Mouse (Mus musculus) kidney, adult 2 months (tissue): ENCODE measurements around the gene BC048562. TPM values are rescaled to one million over a fixed set of nuclear protein-coding genes. Genes with fewer than 3 reads are reported as not detected.

Experiments used
- DNase-seq: peaks from one replicate; pipeline ENCODE4 v3.0.0; 2021
- H3K27ac ChIP-seq: fragments of 200-500 bp; 2 replicates; pipeline ENCODE4 v1.5.1; 2012; ENCODE audit warnings: low read depth, low read length, control low read depth, inconsistent platforms; ENCODE audit not compliant: insufficient read depth
- H3K27me3 ChIP-seq: fragments of 200-500 bp; replicated peaks from 2 replicates; pipeline ENCODE4 v1.6.1; 2012; ENCODE audit warnings: mild to moderate bottlenecking, moderate library complexity, low read length, inconsistent platforms; ENCODE audit not compliant: control insufficient read depth, insufficient read depth
- H3K36me3 ChIP-seq: fragments of 200-500 bp; 2 replicates; pipeline ENCODE4 v1.6.1; 2012; ENCODE audit warnings: mild to moderate bottlenecking, moderate library complexity, low read length, inconsistent platforms; ENCODE audit not compliant: control insufficient read depth, insufficient read depth
- H3K4me1 ChIP-seq: fragments of 200-500 bp; 2 replicates; pipeline ENCODE4 v1.6.1; 2011; ENCODE audit warnings: low read length; ENCODE audit not compliant: control insufficient read depth, insufficient read depth
- H3K4me3 ChIP-seq: fragments of 200-500 bp; 2 replicates; pipeline ENCODE4 v1.5.1; 2011; ENCODE audit warnings: mild to moderate bottlenecking, low read depth, low read length, control low read depth; ENCODE audit not compliant: insufficient read depth
- CTCF ChIP-seq: fragments of 200-500 bp; conservative IDR thresholded peaks from 2 replicates; pipeline ENCODE4 v1.5.1; 2011; ENCODE audit warnings: low read depth, mild to moderate bottlenecking, control low read depth, low read length, moderate library complexity, mixed read lengths; ENCODE audit not compliant: insufficient read depth, insufficient read length
- POLR2A ChIP-seq: fragments of 200-500 bp; IDR thresholded peaks from one replicate; pipeline ENCODE4 v1.6.1; 2011; ENCODE audit warnings: low read depth, low read length, control low read depth
- WGBS: fragments of 180-500 bp; shearing (Covaris S2); methylation state at CpG from one replicate; pipeline ENCODE4 v1.1.7; 2018; 5-methylcytosine and 5-hydroxymethylcytosine counted together
- polyA plus RNA-seq: library from polyadenylated mRNA; depleted of rRNA; stranded (reverse); fragments of >200 nt; gene quantifications from 2 replicates; pipeline ENCODE4 v1.2.3, GENCODE M21; 2012

BC048562 gene
- polyA plus RNA-seq, 1 experiment, result not detected

GRCm38 (mm10) chr9:108428384-108428783 lies 7.9 kb upstream of the BC048562 start, which contains the start of gene Ccdc36:
TSS of gene Ccdc36 (minus strand) at chr9:108428484.
- no peak within 1 kb of the TSS for H3K4me3 ChIP-seq
- no peak within 1 kb of the TSS for H3K27ac ChIP-seq
- DNase-seq, result no peak
- no peaks in the 10 kb centered on the region for H3K36me3 ChIP-seq
- H3K4me1 ChIP-seq, result no peaks in the 10 kb centered on the region; the same call in 1 of the 2 replicates
- H3K27me3 ChIP-seq, result no peaks in the 10 kb centered on the region
- no peak for TF ChIP-seq CTCF
- TF ChIP-seq POLR2A, result no peak

DNA sequence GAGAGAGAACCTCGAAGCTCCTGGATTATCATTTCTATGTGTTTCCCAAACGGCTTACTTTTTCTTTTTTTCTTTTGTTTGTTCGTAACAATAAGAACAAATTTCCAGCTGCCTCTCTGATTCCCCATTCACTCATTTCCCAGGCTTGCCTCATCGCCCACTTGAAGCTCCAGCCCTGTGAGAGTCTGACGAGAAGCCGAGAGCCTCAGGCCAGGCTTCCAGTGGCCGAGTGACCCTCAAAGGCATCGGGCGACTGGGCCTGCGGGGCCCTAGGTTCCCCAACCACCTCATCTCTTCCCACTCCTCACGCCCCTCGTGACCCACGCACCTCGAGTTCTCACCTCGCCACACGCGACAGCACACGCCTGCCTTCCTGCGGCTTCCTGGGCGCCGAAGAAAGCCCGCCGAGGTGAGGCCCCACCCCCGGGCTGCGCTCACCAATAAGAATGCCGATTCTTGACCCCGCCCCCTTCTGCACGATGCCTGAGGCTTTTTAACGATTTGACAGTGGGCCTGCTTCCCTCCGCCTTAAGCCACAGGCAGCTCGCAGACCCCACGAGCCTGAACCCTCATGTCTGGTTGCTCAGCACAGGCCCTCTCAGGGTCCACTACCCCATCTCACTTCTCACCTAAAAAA lies 4.7 kb upstream of the BC048562 start:
- Histone ChIP-seq H3K4me1 (no peaks in the 10 kb centered on the region; the same call in 1 of the 2 replicates), H3K27ac (no peak overlapping the region), H3K36me3 (no peaks in the 10 kb centered on the region), H3K27me3 (no peaks in the 10 kb centered on the region), H3K4me3 (no peak overlapping the region)
- WGBS, result 49% methylated on average over 32 of the region's 32 CpGs
- TF ChIP-seq POLR2A (no peak), CTCF (no peak)
- DNase-seq, result no peak

DNA sequence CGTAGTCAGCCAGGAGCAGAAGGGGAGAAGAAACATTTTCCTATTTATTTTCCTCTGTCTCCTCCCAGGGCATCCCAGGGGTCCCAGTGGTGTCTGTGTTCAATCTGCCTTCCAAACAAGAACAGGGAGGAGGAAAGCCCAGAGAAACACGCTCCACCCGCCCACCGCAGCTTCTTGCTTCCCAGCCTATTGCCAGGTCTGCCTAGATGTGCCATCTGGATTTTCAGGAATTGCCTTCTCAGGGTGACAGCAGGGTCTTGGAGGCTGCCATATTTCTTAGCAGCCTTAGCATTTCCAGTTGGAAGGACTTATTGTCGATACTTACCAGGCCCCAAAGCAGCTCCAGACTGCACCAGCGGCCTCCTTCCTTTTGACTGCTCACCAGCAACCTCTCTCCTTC lies 2.9 kb downstream of the BC048562 start:
- Histone ChIP-seq H3K27ac (no peak overlapping the region), H3K27me3 (no peaks in the 10 kb centered on the region), H3K36me3 (no peaks in the 10 kb centered on the region), H3K4me3 (no peak overlapping the region), H3K4me1 (no peaks in the 10 kb centered on the region)
- DNase-seq, result no peak
- TF ChIP-seq CTCF (no peak), POLR2A (no peak)
- 94% methylated on average over 6 of the region's 6 CpGs for WGBS

GRCm38 (mm10) chr9:108440485-108440884 lies 4.2 kb downstream of the BC048562 start:
- Histone ChIP-seq H3K36me3 (no peaks in the 10 kb centered on the region), H3K27ac (no peak overlapping the region), H3K4me1 (no peaks in the 10 kb centered on the region), H3K27me3 (no peaks in the 10 kb centered on the region), H3K4me3 (no peak overlapping the region)
- 65% methylated on average over 5 of the region's 5 CpGs for WGBS
- no peak for TF ChIP-seq CTCF
- no peak for TF ChIP-seq POLR2A
- no peak for DNase-seq

DNA sequence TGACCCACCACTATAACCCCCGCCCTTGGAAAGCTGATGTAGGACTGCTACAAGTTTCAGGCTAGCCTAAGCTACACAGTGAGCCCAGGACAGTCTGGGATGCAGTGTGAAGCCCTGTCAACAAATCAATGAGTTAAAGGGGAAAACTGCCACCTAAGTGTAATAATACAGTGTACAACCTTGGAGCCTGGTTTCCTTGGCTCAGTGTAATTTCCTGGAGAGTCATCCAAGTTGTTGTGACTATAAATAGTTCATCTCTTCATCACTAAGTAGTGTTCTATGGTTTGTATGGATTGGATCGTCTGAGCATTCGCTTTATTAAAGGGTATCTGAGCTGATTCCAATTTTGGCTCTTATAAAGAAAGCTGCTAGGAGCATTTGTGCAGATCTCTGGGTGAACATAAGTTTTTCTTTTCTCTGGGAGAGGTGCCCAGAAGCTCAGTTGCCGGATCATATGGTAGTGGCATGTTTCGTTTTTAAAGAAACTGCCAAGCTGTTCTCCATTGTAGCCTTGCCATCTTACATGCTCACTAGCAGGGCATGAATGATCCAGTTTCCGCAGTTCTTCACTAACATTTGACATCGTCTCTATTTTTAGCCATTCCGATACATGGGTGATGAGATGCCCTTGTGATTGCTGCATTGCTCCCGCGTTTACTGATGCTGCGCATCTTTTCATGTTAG lies 5.1 kb downstream of the BC048562 start:
- DNase-seq, result no peak
- Histone ChIP-seq H3K27me3 (no peaks in the 10 kb centered on the region), H3K4me1 (no peaks in the 10 kb centered on the region), H3K36me3 (no peaks in the 10 kb centered on the region), H3K4me3 (no peak overlapping the region), H3K27ac (no peak overlapping the region)
- 78% methylated on average over 11 of the region's 11 CpGs for WGBS
- TF ChIP-seq POLR2A, result no peak
- TF ChIP-seq CTCF, result no peak

DNA sequence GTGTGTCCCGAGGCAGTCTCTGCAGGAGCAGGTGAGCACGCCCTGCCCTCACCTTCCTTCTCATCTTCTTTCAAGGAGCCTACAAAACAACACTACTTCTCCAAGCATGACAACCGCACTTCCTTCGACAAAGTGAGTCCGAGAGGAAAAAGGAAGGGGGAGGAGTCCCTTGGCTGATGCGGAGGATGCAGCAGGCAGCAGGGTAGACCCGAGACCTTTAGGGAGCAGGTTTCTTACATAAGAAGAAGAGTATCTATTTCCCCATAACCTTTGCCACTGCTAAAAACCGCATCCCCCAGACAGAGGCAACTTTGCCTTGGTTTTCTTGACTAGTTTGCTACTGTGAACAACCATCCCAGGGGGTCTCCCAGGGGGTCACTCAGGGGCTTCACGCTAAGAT lies 8.8 kb downstream of the BC048562 start:
- 46% methylated on average over 9 of the region's 9 CpGs for WGBS
- Histone ChIP-seq H3K27ac (no peak overlapping the region), H3K36me3 (no peaks in the 10 kb centered on the region), H3K27me3 (no peaks in the 10 kb centered on the region), H3K4me3 (no peak overlapping the region), H3K4me1 (no peaks in the 10 kb centered on the region)
- no peak for TF ChIP-seq CTCF
- TF ChIP-seq POLR2A, result no peak
- DNase-seq, result no peak

GRCm38 (mm10) chr9:108449860-108450259 lies 13.6 kb downstream of the BC048562 start:
- no peak overlapping the region for H3K27ac ChIP-seq
- no peak for TF ChIP-seq POLR2A
- TF ChIP-seq CTCF, result no peak

More at GRCm38 (mm10) chr9:108449860-108450259, 13.6 kb downstream of the BC048562 start:
- no peaks in the 10 kb centered on the region for H3K36me3 ChIP-seq
- H3K4me1 ChIP-seq, result peaks cover 7% of the 10 kb centered on the region
- WGBS, result 73% methylated on average over 4 of the region's 4 CpGs
- no peak for DNase-seq
- no peaks in the 10 kb centered on the region for H3K27me3 ChIP-seq
- no peak overlapping the region for H3K4me3 ChIP-seq
